Mouse (Mus musculus): ENCODE data around the gene Ifnar1. TPM values are rescaled to one million over a fixed set of nuclear protein-coding genes. Genes with fewer than 3 reads are reported as not detected.
"Not testable (repeated sequence)": the region's sequence is repeated elsewhere in the genome, so short reads cannot be mapped to it uniquely, and the experiment has no call there.

The Ifnar1 gene
- total RNA-seq, 1 experiment from 2014 or later = 80.3 TPM

- DNase-seq = no peak
These were observed 20.1 kb downstream of the Ifnar1 start for GRCm38 (mm10) chr16:91505116-91505601.

GRCm38 (mm10) chr16:91506396-91506795, 21.4 kb downstream of the Ifnar1 start:
- no peak for DNase-seq

GRCm38 (mm10) chr16:91512161-91512787, 27.2 kb downstream of the Ifnar1 start:
- DNase-seq = peak; percentile 89

- DNase-seq = no peak
These were observed 28.1 kb downstream of the Ifnar1 start for GRCm38 (mm10) chr16:91513099-91513498.

- DNase-seq = no peak
These were observed 32.0 kb downstream of the Ifnar1 start for GRCm38 (mm10) chr16:91517020-91517419.

- DNase-seq = no peak
These were observed 37.0 kb downstream of the Ifnar1 start for GRCm38 (mm10) chr16:91522040-91522439.

- DNase-seq = peak; percentile 87
These were observed 37.7 kb downstream of the Ifnar1 start for GRCm38 (mm10) chr16:91522479-91523309.

GRCm38 (mm10) chr16:91524206-91524605, 39.2 kb downstream of the Ifnar1 start:
- DNase-seq = no peak

- no peak for DNase-seq
These were observed 41.2 kb downstream of the Ifnar1 start for GRCm38 (mm10) chr16:91526274-91526673.

- peak; percentile 65 for DNase-seq
These were observed 42.0 kb downstream of the Ifnar1 start for GRCm38 (mm10) chr16:91527051-91527450.

GRCm38 (mm10) chr16:91527500-91527899, 42.5 kb downstream of the Ifnar1 start:
- DNase-seq = peak; percentile 32

GRCm38 (mm10) chr16:91528578-91528977, 43.5 kb downstream of the Ifnar1 start:
- DNase-seq = no peak

GRCm38 (mm10) chr16:91530830-91531229, 45.8 kb downstream of the Ifnar1 start:
- DNase-seq = not testable (repeated sequence)

GRCm38 (mm10) chr16:91531856-91532255, 46.8 kb downstream of the Ifnar1 start:
- no peak for DNase-seq

- DNase-seq = no peak
These were observed 47.4 kb downstream of the Ifnar1 start for GRCm38 (mm10) chr16:91532429-91532828.

- no peak for DNase-seq
These were observed 48.3 kb downstream of the Ifnar1 start for GRCm38 (mm10) chr16:91533097-91534001.

- peak; percentile 44 for DNase-seq
These were observed 49.4 kb downstream of the Ifnar1 start for GRCm38 (mm10) chr16:91534477-91534876.

- DNase-seq = no peak
These were observed 49.9 kb downstream of the Ifnar1 start for GRCm38 (mm10) chr16:91534888-91535287.

GRCm38 (mm10) chr16:91536372-91536771, 51.3 kb downstream of the Ifnar1 start:
- no peak for DNase-seq

GRCm38 (mm10) chr16:91537065-91537464, 52.0 kb downstream of the Ifnar1 start:
- DNase-seq = no peak

GRCm38 (mm10) chr16:91538051-91538450, 53.0 kb downstream of the Ifnar1 start:
- no peak for DNase-seq

GRCm38 (mm10) chr16:91538513-91538912, 53.5 kb downstream of the Ifnar1 start:
- peak; percentile 40 for DNase-seq
